Mouse (Mus musculus) heart, postnatal 4 days (tissue): Measurements from ENCODE around the gene Uncx. TPM values are rescaled to one million over a fixed set of nuclear protein-coding genes. Genes with fewer than 3 reads are reported as not detected.
A peak's percentile ranks its signal among the peaks of the same experiment; 100 is the strongest.
"Not testable (repeated sequence)": the region's sequence is repeated elsewhere in the genome, so short reads cannot be mapped to it uniquely, and the experiment has no call there.

Source experiments
- DNase-seq: peaks from one replicate; pipeline ENCODE4 v3.0.0; 2021
- total RNA-seq, 2 experiments: library from RNA; stranded (reverse); gene quantifications; 2 replicates each; pipeline ENCODE4 v1.2.3; 2021

Uncx gene
- total RNA-seq, 2 experiments from 2014 or later = not detected

GRCm38 (mm10) chr5:139564663-139565062 is 21.4 kb downstream of the Uncx start:
- no peak for DNase-seq

DNA sequence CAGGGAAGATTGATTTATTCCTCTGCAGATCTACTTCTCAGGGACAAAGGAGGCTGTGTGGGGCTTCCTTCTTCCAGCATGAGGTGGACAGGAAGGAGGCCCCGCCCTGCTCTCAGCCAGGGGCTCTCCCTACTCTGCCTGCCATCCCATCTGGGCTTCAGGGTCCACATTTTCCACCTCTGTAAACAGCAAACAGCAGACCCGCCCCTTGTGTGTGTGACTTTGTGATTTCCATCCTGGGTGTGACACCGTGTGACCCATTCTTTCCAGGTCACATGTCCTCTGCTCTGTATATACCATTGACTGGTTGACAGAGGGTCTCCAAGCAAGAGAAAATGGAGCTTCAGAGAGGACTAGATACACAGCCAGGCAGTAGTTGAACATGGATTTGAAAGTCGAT is 22.2 kb downstream of the Uncx start:
- no peak for DNase-seq

- no peak for DNase-seq
These were observed 23.5 kb downstream of the Uncx start for GRCm38 (mm10) chr5:139566640-139567399.

- no peak for DNase-seq
These were observed 24.8 kb downstream of the Uncx start for GRCm38 (mm10) chr5:139568079-139568478.

- no peak for DNase-seq
These were observed 29.2 kb downstream of the Uncx start for GRCm38 (mm10) chr5:139572526-139572925.

- no peak for DNase-seq
These were observed 30.5 kb downstream of the Uncx start for GRCm38 (mm10) chr5:139573606-139574311.

DNA sequence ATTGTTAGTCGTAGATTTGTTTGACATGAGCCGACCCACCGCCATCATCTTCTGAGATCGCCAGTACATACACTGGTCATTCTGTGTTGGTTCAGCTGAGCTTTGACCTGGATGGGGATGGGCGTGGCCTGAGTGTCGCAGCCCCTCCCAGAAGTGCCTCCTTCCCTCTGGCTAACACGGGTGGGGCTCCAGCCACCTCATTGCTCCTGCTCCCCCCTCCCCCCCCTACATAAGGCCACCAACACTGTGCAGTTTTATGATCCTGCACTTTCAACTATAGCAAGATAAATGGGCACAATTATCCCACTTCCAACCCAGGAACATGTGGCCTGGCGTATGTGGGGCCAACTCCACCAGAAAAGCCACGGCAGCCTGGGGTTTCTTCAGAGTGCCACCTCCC is 31.8 kb downstream of the Uncx start:
- DNase-seq = no peak

DNA sequence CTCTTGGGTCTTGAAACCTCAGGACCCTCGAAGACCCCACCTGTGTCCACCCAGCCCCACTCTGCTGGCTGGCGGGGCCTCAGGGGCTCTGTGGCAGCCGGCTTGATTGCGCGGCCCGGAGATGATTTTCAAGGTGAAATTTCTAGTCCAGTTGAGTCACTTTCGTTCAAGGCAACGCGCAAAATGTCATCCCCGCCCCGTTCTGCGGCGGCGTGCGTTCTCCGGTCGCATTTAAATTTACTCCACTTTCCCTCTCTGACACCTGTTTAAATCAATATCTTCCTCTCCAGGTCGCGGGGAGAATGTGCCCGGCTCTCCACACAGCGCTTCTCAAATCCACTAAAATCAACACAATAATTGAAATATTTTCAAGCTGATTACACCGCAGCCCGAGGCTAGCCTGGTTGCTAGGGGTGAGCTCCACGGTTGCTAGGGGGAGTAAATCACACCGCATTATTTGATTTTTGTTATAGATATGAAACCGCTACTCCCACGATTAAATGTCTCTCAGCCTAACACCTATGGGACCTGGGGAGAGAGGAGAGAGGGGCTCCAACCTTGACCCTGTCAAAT is 37.0 kb downstream of the Uncx start:
- DNase-seq = no peak

- no peak for DNase-seq
These were observed 38.1 kb downstream of the Uncx start for GRCm38 (mm10) chr5:139581308-139581868.

DNA sequence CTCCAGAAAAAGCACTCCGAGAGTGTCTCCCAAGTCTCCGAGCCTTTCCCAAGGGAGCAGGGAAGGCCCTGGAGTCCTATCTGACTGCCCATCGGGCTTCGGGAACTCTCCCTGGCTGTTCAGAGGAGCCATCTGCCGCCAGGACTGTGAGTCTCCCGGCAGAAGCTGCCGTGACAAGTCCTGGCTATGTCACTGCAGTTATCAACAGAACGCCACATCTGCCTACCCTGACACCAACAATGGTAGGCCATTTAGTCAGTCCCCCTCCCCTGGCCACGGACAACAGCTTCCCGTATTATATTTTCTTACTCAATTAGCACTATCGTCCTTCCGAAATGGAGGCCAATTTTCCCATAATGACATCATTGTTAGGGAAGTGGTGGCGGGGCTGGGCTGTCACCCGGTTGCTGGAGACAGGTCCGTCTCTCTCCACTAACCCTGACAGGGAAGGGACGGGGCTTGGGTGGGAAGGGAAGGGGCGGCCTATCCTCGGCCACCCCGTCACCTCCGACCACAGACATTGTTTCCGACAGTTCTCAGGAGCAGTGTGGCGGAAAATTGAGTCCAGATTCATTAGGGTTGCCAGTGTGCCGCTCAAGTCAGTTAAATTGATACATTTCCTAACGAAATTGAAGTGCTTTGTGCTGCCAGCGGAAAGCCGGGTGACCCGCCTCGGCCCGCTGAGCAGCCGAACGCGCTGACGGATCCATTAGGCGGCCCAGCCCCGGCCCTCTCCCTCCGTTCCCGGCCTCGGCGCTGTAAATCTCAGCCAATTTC is 41.9 kb downstream of the Uncx start:
- peak; percentile 19 for DNase-seq

DNA sequence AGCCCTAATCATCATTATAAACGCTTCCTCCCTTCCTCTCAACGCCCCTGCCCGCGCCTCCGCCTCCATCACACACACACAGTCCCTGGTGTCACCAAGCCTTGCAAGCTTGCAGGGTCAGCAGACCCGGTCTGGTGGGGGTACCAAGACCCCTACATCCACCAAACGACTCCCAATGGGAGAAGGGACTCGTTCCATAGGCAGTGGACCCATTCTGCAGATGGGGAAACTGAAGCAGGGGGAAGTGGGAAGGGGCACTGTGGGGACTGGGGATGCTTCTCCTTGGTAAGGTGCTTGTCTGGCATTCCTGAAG is 42.4 kb downstream of the Uncx start:
- DNase-seq = no peak

DNA sequence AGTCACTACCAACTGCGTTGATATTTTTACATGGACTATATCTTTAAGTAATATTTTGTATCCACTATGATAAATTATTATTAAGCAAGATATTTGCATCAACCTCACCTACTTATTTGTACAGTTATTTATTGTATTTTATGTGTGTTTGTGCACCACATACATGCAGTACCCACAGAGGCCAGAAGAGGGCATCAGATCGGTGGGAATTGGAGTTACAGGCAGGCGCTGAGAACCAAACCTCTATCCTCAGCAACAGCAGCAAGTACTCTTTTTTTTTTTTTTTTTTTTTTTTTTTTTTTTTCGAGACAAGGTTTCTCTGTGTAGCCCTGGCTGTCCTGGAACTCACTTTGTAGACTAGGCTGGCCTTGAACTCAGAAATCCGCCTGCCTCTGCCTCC is 44.2 kb downstream of the Uncx start:
- not testable (repeated sequence) for DNase-seq

- DNase-seq = not testable (repeated sequence)
These were observed 47.5 kb downstream of the Uncx start for GRCm38 (mm10) chr5:139590682-139591360.

DNA sequence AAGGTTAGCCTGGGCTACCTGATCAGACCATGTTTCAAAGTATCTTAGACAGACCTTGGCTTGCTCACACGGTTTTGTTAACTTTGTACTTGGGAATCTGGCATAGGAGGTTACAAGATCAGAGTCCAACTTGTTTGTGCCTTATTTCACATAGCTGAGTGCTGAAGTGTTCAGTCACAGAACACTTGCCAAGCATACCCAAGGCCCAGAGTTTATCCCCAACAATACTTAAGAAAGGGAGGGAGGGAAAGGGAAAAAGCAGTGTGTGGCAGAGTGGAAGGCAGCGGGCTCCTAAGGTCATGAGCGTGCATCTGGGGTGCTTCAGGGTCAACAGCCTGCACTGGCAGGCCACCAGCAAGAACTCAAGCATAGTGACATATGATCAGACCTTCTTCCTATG is 48.7 kb downstream of the Uncx start:
- no peak for DNase-seq

- no peak for DNase-seq
These were observed 49.6 kb downstream of the Uncx start for GRCm38 (mm10) chr5:139592850-139593249.

GRCm38 (mm10) chr5:139593746-139594145 is 50.5 kb downstream of the Uncx start:
- DNase-seq = no peak

GRCm38 (mm10) chr5:139595001-139595400 is 51.7 kb downstream of the Uncx start:
- no peak for DNase-seq

Other genes starting within 250 kb of the Uncx start
- 1 to 10 TPM; 1.8 to 2.4 TPM for gene Adap1, start 217.9 kb upstream of the Uncx start, total RNA-seq
- gene Cox19, start 192.1 kb upstream of the Uncx start, total RNA-seq = 10 to 100 TPM; 76.9 to 79.3 TPM
- not detected for gene Cyp2w1, start 190.9 kb upstream of the Uncx start, total RNA-seq
- gene Gpr146, start 165.8 kb upstream of the Uncx start, total RNA-seq = 10 to 100 TPM; 23.3 to 28.2 TPM
- under 1 TPM; 0.47 to 0.74 TPM for gene C130050O18Rik, start 138.2 kb upstream of the Uncx start, total RNA-seq
- gene Gper1, start 120.3 kb upstream of the Uncx start, total RNA-seq = 1 to 10 TPM; 1.8 to 2.3 TPM
- 10 to 100 TPM; 10.8 to 10.9 TPM for gene 3110082I17Rik, start 83.0 kb upstream of the Uncx start, total RNA-seq
- gene Zfand2a, start 58.9 kb upstream of the Uncx start, total RNA-seq = 10 to 100 TPM; 20.6 to 21.5 TPM
- 1 to 10 TPM; 4.7 to 5.6 TPM for gene Micall2, start 192.8 kb downstream of the Uncx start, total RNA-seq
- 10 to 100 TPM; 50.6 to 54.8 TPM for gene Ints1, start 232.2 kb downstream of the Uncx start, total RNA-seq
- gene Mafk, start 248.0 kb downstream of the Uncx start, total RNA-seq = 10 to 100 TPM; 28.1 to 29.1 TPM